Mouse (Mus musculus) c-Kit-positive CD71-positive TER-119-negative erythroid progenitor cells, embryonic 14.5 days (primary cell): ENCODE data around the gene Zfp189.
"Not testable (repeated sequence)": the region's sequence is repeated elsewhere in the genome, so short reads cannot be mapped to it uniquely, and the experiment has no call there.

Source experiments
- DNase-seq: peaks from one replicate; pipeline ENCODE4 v3.0.0-alpha.2; 2013; ENCODE audit warnings: low read depth

Gene Zfp189

DNA sequence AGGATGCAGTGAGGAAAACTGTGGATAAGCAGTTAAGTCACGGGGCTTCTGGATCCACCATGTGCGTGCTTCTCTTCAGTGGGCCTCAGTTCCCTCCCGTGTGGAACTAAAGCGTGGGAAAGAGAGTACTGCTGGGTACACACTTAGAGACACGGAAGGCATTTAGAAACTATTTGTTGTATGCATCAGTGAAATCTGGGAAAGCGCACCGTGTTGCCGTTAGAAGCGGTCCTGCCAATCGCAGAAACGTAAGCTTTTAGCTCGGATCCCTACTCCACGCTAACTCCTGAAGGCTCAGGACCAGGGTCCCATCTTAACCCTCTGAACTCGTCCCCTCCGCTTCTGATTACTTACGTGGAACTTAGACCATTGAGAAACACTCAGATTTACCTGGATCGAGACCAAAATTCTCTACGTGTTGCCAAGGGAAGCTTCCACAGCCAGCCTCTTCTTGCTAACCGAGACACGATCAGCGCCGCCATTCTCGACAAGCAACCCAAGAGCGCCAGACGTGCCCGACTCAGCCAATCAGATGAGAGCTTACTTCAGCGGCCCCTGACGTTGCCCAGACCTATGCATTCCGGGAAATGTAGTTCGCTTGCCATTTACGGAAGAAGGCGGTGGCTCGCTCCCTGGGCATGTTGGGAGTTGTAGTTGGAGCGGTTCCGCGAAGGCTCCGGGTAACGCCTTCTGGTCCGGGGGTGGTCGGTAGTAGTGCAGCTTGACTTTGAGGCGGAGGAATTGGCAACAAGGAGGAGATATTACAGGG, at the start of gene Zfp189, which contains the start of gene Mrpl50:
Zfp189 (plus strand) TSS at position 605 of the 769 bp plus-strand sequence.
Mrpl50 (minus strand) TSS at position 522 of the 769 bp plus-strand sequence.
- peak; percentile 93 for DNase-seq

DNA sequence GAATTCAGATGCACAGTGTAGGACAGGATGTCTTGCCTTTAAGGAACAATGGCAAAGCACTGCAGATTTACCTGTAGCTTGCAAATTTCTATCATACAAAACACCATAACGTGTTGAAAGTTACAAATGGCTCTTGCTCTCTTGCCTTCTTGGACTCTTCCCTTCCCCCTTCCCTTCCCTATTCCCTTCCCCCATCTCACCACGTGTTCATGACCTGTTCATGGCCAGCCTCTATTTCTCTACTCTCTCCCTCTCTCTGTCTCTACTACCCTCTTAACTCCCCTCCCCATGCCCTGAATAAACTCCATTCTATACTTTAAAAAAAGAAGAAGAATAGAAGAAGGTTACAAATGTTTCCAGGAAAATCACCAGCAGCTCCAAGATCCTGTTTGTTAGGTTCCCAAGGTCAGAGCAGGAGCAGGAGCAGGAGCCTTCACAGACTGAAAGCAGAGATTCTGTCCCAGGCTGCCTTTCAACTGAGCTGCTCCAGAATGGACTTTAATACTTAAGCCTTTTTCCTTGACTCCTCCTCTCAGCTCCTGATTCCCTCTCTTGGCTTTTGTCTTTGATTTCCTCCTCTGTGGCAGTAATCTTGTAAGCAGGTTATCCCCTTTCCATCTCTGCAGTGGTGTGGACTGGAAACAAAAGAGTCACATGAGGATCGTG, 47.4 kb upstream of the Zfp189 start, which contains the start of gene Acnat1:
Acnat1 (minus strand) TSS at position 478 of the 666 bp plus-strand sequence.
- no peak for DNase-seq

DNA sequence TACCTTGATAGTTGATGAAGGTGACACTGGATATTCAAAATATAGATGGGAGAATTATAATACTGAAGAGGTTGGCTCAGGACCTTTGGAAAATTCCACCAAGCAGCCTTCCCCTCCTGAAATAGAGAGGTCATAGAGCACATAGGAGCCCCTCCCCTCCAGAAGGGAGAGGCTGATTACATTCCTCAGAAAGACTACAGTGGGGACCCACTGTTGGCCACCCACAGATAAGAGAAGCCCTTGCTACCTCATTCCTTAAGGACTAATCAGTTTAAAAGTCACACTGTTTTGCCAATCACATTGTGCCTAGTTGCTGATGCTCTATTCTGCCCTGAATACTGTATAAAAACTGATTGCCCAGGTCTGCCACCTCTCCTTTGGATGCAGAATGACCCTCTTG, 46.4 kb upstream of the Zfp189 start:
- DNase-seq, result no peak

DNA sequence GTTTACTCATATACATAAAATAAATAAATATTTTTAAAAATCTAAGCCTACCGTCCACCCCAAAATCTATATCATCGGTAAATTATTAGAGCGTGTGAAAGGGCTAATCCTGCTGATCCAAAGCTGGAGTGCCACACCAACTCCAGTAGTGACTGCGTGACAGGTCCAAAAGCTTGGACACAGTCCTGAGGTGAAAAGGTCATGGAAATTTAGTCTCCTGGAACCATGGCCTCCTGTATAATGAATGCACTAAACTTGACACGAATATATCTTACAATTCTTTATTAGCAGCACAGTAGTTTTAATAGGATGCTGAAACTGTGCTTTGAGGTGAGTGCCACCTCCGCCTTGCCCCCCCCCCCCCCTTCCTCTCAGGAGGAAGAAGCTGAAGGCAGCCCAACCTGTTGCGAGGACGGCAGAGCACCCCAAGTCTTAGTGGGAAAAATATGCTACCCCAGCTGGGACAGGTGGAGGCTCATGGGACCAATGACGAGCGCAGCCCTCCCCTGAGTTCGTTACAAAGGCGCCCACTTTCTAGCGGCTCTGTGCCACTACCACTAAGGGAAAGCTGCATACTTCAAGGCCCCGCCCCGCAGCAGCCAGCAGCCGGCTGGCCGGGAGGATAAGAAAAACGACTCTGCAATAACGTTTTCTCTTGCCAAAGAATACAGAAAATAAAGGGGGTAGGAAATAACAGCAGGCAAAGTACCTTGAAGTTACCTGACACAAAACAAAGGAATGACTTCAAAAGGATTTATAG, 42.7 kb upstream of the Zfp189 start:
- peak; percentile 73 for DNase-seq

DNA sequence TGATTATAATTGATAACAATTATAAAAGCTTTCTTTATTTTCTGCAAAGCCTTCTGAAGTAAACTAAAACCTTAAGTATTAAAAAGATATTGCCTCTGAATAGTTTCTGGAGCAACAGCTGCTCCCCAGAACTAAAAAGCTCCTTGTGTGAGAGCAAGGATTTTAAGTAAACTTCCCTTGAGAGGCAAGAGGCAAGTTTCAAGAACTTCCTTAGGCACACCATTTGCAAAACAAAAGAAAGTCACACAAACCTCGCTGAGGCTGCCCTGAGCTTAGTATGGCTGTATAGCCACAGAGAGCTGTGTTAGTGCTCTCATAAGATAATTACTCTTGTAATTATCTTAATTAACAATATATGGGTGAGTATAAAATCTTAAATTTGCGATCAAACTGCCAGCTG, 41.9 kb upstream of the Zfp189 start:
- DNase-seq, result not testable (repeated sequence)

DNA sequence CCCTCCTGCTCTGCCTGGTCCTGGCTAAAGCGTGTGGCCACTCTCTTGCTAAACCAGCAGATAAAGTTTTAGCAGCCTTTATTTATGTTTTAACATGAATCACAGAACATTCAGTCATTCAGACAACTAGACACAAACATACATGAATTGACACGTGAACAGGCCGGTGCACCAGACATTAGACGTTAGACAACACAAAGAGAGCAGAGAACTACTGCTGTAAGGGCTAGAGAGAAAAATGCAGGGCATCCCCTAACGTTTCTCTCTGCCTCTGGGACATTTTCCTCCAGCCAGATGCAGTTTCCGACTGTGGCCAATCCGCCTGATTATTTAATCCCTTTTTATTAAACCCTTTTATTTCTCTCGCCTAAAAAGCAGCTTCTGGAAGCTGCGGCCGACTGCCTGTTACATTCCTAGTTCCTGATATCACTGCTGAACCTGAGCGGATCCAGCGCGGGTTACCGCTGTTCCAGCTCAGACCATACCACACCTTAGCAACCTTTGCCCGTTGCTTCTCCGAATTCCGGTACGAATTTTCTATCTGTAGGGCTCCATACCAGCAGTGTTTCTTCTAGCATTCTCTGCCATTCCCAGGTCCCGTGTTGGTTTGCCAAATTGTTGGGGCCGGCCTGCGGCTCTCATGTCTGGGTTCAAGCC, 40.7 kb upstream of the Zfp189 start:
- no peak for DNase-seq

DNA sequence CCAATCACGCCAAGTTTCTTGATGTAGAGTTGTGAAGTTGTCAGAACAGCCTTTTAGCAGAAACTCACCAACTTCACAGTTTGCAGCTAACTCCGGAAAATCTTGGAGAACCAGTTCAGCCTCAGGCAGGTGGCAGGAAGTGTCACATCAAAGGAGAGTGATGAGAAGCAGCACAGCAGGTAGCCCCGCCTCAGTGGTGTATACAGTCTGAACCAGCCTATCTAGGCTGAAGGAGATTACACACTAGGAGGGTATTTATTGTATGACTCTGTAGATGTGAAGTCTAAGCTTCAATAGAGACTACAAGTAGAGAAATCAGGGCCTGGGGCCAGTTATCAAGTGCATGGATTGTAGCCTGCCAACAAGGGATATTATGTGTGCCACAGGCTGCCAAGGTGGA, 40.1 kb upstream of the Zfp189 start:
- DNase-seq, result no peak

DNA sequence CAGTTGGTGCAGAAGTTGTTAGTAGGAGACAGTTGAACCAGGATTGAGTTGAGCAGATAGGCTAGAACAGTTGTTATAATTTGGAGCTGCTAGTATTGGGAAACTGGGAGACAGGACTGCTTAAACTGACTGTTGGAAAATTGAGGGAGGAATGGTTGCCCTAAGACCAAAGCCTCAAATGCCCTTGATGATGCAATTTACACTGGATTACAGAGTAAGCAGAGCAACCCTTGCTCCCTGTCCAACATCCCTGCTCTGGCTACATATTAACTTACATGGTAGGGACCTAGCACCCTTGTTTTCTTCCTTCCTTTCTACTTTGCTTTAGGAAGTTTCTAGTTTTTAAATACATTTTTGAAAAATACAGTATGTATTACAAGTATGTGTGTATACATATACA, 35.5 kb upstream of the Zfp189 start:
- DNase-seq, result no peak

DNA sequence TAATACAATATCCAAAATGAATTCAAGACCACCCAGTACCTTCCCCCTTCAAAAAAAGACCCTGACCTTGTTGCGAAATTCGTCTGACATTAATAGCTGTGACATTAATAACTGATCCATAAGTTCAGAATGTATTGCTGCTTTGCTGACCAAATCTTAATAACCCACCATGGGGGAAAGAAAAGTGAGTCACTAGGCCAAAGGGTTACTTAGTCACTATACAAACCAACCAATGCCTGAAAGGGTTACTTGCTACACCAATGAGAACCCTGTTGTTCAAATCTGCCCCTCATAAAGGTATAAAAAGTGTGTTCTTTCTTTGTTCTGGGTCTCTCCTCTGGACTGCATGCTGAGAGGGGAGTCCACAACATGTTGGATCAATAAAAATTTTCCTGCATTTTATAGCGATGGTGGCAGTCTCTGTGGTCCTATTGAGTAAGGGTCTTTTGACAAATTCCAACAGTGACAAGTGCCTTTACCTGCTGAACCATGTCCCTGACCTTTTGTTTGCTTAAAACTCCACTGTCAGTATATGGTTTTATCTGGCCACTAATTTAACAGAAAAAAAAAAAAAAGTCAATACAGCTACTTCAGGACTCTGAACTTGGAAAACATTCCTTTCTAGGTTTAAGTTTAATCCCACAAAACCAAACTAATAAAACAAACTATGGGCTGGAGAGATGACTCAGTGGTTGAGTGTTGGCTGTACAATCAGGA, 34.9 kb upstream of the Zfp189 start:
- DNase-seq, result not testable (repeated sequence)

DNA sequence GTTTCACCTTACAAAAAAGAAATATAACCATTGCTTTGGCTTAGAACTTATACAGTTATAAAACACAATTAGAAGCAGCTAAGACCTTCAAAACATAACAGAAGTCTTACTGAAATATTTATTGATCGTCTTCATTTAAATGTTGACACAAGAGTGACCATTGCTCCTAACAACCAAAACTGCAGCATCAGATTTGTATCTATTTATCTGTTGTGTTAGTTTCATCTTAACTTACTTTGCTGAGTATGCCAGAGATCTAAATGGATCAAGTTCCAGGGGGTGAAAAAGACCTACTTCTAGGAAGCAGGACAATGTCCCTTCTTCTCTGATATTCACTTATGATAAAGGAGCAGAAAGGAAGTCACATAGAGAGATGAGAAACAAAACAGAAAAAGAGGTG, 17.4 kb upstream of the Zfp189 start:
- no peak for DNase-seq

DNA sequence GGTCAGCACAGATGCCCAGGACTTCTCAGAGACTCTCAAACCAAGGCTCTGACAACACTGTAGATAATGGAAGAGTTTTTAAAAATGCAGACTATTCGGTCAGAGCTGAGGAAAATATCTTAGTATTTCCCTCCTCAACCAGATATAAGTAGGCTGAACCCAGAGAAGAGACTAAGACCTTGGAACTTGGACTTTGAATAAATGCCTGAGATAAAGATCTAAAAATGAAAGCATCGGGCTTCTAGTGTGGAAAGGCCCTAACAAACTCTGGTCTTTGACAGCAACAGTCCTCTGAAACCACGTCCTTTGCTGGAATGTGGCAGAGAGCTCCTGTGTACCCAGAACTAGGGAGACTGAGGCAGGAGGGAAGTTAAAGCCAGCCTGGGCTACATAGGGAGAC, 14.6 kb upstream of the Zfp189 start, which contains the start of gene Baat:
Baat (minus strand) TSS at position 172 of the 400 bp plus-strand sequence.
- no peak for DNase-seq

DNA sequence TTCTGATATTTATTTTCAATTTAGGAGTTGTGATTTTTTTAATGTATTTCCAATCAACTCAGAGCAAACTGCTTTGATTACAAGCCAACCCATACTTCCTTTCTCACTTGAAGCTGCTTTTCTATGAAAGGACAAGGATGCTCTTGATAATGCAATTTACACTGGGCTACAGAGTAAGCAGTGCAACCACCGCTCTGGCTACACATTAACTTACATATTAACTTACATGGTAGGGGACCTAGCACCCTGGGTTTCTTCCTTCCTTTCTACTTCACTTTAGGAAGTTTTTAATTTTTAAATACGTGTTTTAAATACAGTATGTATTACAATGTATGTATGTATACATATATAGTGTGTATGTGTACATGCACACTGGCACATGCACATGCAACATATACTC, 11.8 kb upstream of the Zfp189 start:
- DNase-seq, result no peak

DNA sequence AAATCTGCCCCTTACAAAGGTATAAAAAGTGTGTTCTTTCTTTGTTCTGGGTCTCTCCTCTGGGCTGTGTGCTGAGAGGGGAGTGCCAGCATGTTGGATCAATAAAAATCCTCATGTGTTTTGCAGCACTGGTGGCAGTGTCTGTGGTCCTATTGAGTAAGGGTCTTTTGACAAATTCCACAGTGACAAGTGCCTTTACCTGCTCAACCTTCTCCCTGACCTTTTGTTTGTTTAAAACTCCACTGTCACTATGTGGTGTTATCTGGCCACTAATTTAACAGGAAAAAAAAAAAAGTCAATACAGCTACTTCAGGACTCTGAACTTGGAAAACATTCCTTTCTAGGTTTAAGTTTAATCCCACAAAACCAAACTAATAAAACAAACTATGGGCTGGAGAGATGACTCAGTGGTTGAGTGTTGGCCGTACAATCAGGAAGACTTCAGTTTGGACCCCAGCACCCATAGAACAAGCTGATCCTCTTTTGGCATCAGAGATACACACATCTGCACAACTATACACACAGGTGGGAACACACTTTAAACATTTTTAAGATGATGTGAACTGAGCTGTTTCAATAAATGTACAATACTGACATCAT, 10.6 kb upstream of the Zfp189 start:
- DNase-seq, result not testable (repeated sequence)

DNA sequence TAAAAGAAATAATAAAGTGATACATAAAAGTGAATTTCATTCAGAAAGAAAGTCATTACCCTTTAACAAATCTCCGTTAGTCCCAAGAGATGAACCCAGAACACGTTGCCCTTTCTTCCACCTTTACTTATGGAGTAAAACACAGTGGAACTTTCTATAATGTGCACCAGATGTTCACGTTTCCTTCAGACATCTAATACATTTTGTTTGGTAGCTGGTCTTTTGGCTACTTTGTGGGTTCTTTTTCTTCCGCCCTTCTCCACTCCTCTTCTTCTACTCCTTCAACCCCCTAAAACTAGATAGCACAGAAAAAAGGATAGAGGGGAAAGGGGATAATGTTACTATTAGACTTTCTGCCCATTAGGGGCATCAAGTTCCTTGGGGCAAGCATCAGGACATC, 8.3 kb upstream of the Zfp189 start:
- DNase-seq, result no peak

DNA sequence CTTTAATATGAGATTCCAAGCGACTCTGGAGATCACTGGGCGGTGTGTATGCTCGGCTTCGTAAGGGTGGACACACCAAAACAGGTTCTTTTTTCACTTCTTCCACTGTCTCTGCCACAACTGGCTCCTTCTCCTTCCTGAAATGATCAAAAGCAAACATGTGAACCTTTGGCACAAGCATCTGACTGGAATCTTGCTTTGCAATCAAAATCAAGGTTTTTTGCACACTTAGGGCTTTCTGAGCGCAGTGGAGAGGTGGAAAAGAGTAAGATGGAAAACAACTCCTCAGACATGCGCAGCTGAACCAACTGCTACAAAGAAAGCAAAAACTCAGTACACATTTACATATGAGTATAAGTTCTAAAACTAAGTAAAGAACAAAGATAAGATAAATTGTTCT, 6.5 kb upstream of the Zfp189 start:
- no peak for DNase-seq

DNA sequence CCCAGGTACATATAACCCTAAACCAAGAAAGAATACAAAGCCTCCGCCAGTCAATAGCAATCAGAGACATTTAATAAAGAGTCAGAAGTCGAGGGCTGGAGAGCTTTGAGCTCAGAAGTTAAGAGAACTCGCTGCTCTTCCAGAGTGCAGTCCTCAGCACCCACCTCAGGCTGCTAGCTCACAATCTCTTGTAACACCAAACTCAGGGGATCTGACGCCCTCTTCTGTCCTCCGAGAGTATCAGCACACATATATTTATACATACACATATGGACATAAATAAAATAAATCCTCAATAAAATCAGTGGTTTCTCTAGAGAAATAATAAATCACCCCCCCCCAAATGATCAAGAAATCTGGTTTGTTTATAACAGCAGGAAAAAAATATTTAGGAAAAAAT, 1.5 kb upstream of the Zfp189 start:
- DNase-seq, result peak; percentile 69

DNA sequence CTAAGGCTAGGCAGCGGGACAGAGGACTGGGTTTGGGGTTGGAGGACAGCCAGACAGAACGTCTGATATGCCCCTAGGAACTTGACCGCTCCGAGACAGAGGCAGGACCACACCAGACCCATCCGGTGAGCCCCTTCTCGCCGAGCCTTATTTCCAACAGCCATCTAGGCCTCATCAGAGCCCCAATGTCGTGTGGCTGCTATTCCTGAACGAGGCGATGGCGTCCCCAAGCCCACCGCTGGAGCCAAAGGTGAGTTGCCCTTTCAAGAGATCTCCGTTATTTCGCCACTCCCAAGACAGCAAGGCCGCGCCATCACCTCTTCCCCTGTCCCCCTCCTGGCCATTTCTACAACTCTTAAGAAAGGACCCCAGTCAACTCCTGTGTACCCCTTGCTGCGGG, 370 bp downstream of the Zfp189 start:
- peak; percentile 23 for DNase-seq

DNA sequence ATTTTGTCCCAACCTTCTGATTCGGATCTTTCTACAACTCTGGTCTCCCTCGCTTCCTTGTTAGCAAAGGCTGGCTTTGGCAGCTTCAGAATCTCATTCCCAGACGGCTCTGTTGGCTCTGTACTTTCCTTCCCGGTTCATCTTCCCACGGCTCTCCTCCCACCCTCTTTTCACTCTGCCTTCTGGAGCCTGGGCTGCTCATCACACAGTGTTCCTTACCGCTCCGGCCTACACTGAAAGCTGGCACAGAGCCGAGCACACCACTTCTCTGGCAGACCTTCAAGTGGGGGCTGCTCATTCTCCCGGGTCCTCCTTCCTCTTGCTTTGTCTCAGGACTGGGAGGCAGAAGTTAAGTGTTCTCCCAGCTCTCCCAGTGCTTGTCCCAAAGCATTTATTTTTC, 1.6 kb downstream of the Zfp189 start:
- DNase-seq, result no peak

DNA sequence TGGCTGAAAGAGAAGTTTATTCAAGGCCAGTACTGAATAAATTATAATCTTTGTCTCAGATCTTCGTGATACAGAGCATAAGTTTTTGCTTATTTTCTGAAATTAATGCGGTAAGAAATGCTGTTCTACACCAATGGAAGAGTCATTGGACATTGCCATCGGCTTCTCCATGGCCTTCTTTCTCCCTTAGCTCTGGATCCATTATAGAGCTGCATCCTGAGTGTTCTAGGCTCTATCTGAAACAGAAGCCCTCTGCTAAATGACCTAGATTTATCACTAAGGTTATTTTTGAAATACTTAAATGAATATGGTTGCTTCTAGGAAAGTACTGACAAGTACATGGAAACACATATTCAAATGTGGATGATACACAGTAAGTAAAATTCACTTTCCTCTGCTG, 14.1 kb downstream of the Zfp189 start:
- no peak for DNase-seq

DNA sequence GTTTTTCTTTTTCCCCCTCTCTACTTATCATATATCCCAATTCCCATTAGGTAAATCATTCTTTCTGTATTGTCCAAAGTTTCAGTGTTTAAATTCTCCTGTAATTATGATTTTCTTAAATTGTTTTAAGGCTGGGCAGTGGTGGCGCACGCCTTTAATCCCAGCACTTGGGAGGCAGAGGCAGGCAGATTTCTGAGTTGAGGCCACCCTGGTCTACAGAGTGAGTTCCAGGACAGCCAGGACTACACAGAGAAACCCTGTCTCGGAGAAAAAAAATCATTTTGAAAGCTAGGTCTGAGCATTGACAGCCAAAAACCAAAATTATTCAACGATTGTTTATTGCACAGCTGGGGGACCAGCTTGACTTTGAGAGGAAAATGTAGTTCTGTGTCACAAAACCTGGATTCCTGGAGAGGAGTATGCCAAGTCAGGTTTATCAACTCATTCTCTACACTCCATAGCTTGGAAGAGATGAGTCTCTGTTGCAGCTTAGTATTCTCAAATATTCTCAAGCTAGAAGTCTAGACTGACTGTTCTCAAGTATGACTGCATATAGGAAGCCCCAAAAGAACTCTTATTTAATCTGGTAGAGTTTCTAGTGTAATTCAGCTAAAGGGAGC, 14.8 kb downstream of the Zfp189 start:
- no peak for DNase-seq

DNA sequence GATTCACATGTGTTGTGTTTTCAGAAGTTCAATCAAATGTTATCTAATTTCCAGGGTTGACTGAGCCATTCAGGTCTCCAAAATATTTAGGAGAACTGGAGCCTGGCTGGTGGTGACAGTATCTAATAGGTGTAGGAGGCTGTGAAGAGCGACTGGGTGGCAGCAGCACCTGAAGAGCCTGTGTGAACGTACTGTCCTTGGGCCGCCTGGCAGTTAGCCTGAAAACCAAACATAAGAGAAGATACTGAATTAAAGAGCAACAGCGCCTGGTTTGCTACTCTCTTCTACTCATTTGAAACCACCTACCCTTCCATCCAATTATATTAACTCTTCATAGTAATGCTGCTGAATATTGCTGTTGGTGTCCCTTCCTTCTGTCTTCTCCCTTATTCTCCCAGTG, 15.7 kb downstream of the Zfp189 start:
- DNase-seq, result no peak
